Mouse (Mus musculus) spleen, adult 2 months (tissue): Measurements from ENCODE around the gene Nat9. TPM values are rescaled to one million over a fixed set of nuclear protein-coding genes. Genes with fewer than 3 reads are reported as not detected.
A peak's percentile ranks its signal among the peaks of the same experiment; 100 is the strongest.

ENCODE experiments used
- DNase-seq, 2 experiments: peaks; one replicate each; pipeline versions ENCODE4 v3.0.0 to v3.0.0-alpha.2; 2012 to 2021; ENCODE audit warnings: low spot score in 2 of 2, low read depth in 1 of 2
- H3K27ac ChIP-seq: fragments of 200-500 bp; 2 replicates; pipeline ENCODE4 v1.5.1; 2012; ENCODE audit warnings: low read length, inconsistent platforms; ENCODE audit not compliant: insufficient read depth
- H3K27me3 ChIP-seq: fragments of 200-500 bp; 2 replicates; pipeline ENCODE4 v1.6.1; 2012; ENCODE audit warnings: mild to moderate bottlenecking, moderate library complexity, low read length, inconsistent platforms; ENCODE audit not compliant: control insufficient read depth, insufficient read depth
- H3K36me3 ChIP-seq: fragments of 200-500 bp; 2 replicates; pipeline ENCODE4 v1.6.1; 2012; ENCODE audit warnings: mild to moderate bottlenecking, low read length, inconsistent platforms; ENCODE audit not compliant: control insufficient read depth, insufficient read depth
- H3K4me1 ChIP-seq: fragments of 200-500 bp; 2 replicates; pipeline ENCODE4 v1.6.1; 2011; ENCODE audit warnings: inconsistent platforms; ENCODE audit not compliant: control insufficient read depth, insufficient read depth, insufficient read length
- H3K4me3 ChIP-seq: fragments of 200-500 bp; 2 replicates; pipeline ENCODE4 v1.5.1; 2011; ENCODE audit warnings: mild to moderate bottlenecking, inconsistent platforms; ENCODE audit not compliant: insufficient read depth, insufficient read length; ENCODE audit errors: extremely low read depth
- CTCF ChIP-seq: fragments of 200-500 bp; IDR thresholded peaks from 2 replicates; pipeline ENCODE4 v1.5.1; 2011; ENCODE audit warnings: mild to moderate bottlenecking, inconsistent platforms; ENCODE audit not compliant: insufficient read depth, insufficient read length, insufficient replicate concordance; ENCODE audit errors: extremely low read depth
- POLR2A ChIP-seq: fragments of 200-500 bp; IDR thresholded peaks from 2 replicates; pipeline ENCODE4 v1.6.1; 2011; ENCODE audit warnings: low read depth, low read length, inconsistent platforms
- WGBS: fragments of 180-500 bp; shearing (Covaris S2); methylation state at CpG from one replicate; pipeline ENCODE4 v1.1.7; 2018; 5-methylcytosine and 5-hydroxymethylcytosine counted together
- polyA plus RNA-seq: library from polyadenylated mRNA; depleted of rRNA; stranded (reverse); fragments of >200 nt; gene quantifications from 2 replicates; pipeline ENCODE4 v1.2.3, GENCODE M21; 2012

Nat9 gene
- polyA plus RNA-seq, 1 experiment: 12.3 TPM

DNA sequence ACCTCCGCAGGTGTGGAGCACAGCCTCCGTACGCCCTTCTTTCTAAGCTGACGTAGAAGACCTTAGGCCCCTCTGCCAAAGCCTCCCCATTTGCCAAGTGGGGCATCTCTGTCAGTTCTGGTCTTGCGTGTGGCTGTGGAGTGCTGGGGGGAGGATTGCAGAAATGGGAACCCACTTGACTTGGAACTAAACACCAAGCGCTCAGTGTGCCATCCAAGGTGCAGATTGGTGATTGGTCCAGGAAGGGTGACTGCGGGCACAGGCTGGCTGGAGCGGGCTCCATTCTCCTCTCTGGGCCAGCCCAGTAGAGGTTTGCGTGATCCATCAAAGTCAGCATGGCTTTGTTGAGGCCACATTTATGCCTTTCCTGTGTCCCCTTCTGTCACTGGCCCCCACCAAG lies 15.1 kb upstream of the Nat9 start:
- no peaks in the 10 kb centered on the region for H3K27me3 ChIP-seq
- DNase-seq: no peak
- no peak overlapping the region for H3K4me3 ChIP-seq
- WGBS: 94% methylated on average over 9 of the region's 9 CpGs
- H3K4me1 ChIP-seq: no peaks in the 10 kb centered on the region
- H3K36me3 ChIP-seq: peaks cover 41% of the 10 kb centered on the region
- H3K27ac ChIP-seq: no peak overlapping the region
- TF ChIP-seq CTCF (no peak), POLR2A (no peak)

- peak; percentile 98 for TF ChIP-seq CTCF
- TF ChIP-seq POLR2A: no peak
- H3K36me3 ChIP-seq: peaks cover 40% of the 10 kb centered on the region
- peak in 1 of 2 experiments; percentile 71 for DNase-seq
- H3K4me1 ChIP-seq: no peaks in the 10 kb centered on the region
- no peak overlapping the region for H3K27ac ChIP-seq
- no peaks in the 10 kb centered on the region for H3K27me3 ChIP-seq
- H3K4me3 ChIP-seq: no peak overlapping the region
- 24% methylated on average over 12 of the region's 12 CpGs for WGBS
These were observed 14.7 kb upstream of the Nat9 start for GRCm38 (mm10) chr11:115202316-115202715.

- WGBS: 79% methylated on average over 4 of the region's 4 CpGs
These were observed 12.9 kb upstream of the Nat9 start for GRCm38 (mm10) chr11:115200520-115200919.

GRCm38 (mm10) chr11:115198932-115199384 lies 11.3 kb upstream of the Nat9 start:
- Histone ChIP-seq H3K4me3 (peak overlapping the region; percentile 39; the same call in 1 of the 2 replicates), H3K4me1 (no peaks in the 10 kb centered on the region), H3K27me3 (no peaks in the 10 kb centered on the region), H3K27ac (peak overlapping the region; percentile 79), H3K36me3 (peaks cover 16% of the 10 kb centered on the region)
- TF ChIP-seq POLR2A: no peak
- no peak for TF ChIP-seq CTCF
- DNase-seq: no peak
- WGBS: 76% methylated on average over 12 of the region's 12 CpGs

More at GRCm38 (mm10) chr11:115200520-115200919, 12.9 kb upstream of the Nat9 start:
- Histone ChIP-seq H3K4me1 (no peaks in the 10 kb centered on the region), H3K4me3 (no peak overlapping the region), H3K27me3 (no peaks in the 10 kb centered on the region), H3K27ac (no peak overlapping the region), H3K36me3 (peaks cover 24% of the 10 kb centered on the region)
- TF ChIP-seq POLR2A (no peak), CTCF (no peak)
- DNase-seq: no peak

- no peak for DNase-seq
- no peak overlapping the region for H3K4me3 ChIP-seq
- no peaks in the 10 kb centered on the region for H3K27me3 ChIP-seq
- TF ChIP-seq CTCF: no peak
- no peak for TF ChIP-seq POLR2A
- H3K27ac ChIP-seq: no peak overlapping the region
- WGBS: 93% methylated on average over 8 of the region's 8 CpGs
- peaks cover 14% of the 10 kb centered on the region for H3K36me3 ChIP-seq
- no peaks in the 10 kb centered on the region for H3K4me1 ChIP-seq
These were observed 9.9 kb upstream of the Nat9 start for GRCm38 (mm10) chr11:115197558-115197957.

DNA sequence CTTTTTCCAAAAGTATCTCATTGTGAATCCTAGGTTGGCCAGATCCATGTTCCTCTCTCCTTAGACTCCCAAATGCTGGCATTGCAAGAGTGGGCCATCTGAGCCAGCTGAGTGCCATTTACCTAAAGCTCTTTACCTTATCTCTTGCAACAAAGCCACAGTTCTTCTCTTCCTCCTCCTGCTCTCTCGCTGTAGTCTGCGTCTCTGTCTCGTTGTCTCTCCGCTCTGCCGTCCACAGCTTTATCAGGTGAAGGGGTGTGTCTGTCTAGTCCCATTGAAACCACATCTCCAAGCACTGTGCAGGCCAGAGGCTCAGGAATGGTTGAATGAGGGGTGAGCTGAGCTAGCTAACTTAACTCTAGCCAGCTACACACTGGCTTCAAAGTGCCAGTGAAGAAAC lies 8.3 kb upstream of the Nat9 start:
- Histone ChIP-seq H3K4me3 (no peak overlapping the region), H3K27ac (no peak overlapping the region), H3K4me1 (peaks cover 6% of the 10 kb centered on the region; the same call in 1 of the 2 replicates), H3K36me3 (peaks cover 10% of the 10 kb centered on the region), H3K27me3 (no peaks in the 10 kb centered on the region)
- no peak for DNase-seq
- WGBS: 74% methylated on average over 5 of the region's 5 CpGs
- TF ChIP-seq POLR2A: no peak
- no peak for TF ChIP-seq CTCF

DNA sequence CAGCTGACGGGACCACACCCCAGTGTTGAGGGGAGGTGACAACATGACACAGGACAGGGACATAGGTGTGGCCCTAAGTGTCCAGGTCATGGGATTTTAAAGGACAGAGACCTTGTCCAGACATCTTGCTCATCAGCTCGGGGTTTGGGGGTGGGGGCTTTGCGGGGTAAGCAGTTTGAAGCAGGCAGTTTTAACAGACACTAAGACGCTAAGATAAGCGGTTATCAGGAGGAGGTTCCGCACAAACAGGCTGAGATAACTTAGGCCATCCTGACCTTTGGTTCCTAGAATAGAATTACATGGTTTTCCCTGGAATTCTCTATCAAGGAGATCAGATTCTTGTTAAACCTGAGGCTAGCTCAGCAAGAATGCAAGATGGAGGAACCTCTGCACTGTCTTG lies 7.0 kb upstream of the Nat9 start:
- peaks cover 8% of the 10 kb centered on the region for H3K36me3 ChIP-seq
- H3K27me3 ChIP-seq: no peaks in the 10 kb centered on the region
- no peak for TF ChIP-seq POLR2A
- TF ChIP-seq CTCF: no peak
- no peak overlapping the region for H3K4me3 ChIP-seq
- WGBS: 92% methylated on average over 6 of the region's 6 CpGs
- H3K4me1 ChIP-seq: peaks cover 6% of the 10 kb centered on the region; the same call in 1 of the 2 replicates
- no peak overlapping the region for H3K27ac ChIP-seq
- no peak for DNase-seq

DNA sequence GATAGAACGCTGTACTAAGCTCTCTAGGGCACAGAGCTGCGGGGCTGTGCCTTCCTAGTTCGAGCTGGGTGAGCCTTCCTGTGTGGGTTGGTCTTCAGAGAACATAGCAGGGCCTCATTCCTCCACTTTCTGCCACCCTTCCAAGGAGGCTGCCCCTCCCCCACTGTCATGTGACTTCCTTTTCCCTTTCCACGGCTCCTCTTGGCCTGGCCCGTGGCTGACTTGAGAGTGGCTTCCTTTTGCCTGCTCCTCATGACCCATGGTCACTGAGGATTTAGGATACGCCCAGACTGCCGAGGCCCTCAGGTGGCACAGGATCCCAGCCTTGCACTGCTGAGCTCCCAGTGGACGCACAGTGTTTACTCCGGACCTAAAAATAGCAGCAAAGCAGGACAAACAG lies 4.5 kb upstream of the Nat9 start:
- 19% methylated on average over 9 of the region's 9 CpGs for WGBS
- H3K27ac ChIP-seq: peak overlapping the region; percentile 58
- H3K36me3 ChIP-seq: 0 out of 2 replicates have a peak, but pooled peaks cover 1% of the 10 kb centered on the region
- no peak for DNase-seq
- no peaks in the 10 kb centered on the region for H3K27me3 ChIP-seq
- no peak overlapping the region for H3K4me3 ChIP-seq
- TF ChIP-seq CTCF (no peak), POLR2A (no peak)
- peaks cover 13% of the 10 kb centered on the region; the same call in 1 of the 2 replicates for H3K4me1 ChIP-seq
